ENCODE assay signal across 8 mouse cellular contexts in the genomic region with DNA sequence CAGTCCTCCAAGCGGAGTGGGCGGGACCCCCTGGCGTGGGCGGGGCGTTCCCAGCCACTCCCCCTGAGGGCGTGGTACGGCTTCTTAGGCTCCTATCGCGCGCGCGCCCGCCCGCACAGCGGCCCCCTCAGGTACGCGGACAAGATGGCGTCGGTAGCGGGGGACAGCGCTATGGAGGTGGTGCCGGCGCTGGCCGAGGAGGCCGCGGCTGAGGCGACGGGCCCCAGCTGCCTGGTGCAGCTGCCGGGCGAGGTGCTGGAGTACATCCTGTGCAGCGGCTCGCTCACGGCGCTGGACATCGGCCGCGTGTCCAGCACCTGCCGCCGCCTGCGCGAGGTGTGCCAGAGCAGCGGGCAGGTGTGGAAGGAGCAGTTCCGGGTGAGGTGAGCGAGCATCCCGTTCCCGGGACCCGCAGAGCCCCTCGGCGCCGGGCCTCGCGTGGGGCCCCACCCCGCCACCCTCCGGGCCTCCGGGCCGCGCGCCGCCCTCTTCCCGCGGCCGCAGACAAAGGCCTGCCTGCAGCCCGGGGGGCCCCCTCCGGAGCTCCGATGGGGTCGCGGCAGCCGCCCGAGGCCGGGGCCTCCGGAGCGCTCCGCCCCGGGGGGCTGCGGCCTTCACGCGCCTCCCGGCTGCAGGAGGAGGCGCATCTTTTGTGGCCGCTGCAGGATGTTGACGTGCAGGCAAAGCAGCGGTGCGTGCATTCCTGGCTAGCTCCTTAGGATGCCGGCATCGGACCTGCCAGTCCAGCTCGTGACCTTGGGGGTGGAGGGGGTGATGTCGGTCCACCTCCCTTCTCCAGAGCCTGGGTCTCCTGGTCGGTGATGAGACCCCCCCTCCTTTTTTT. TPM values are rescaled to one million over a fixed set of nuclear protein-coding genes. Genes with fewer than 3 reads are reported as not detected.
A peak's percentile ranks its signal among the peaks of the same experiment; 100 is the strongest.
DNase-seq lines count a peak whose midpoint lies in the region; ATAC-seq and TF ChIP-seq lines count a peak whose summit lies in the region.

A gene (plus strand): TSS at position 74 of the 844 bp plus-strand sequence.

- no peaks in the 10 kb centered on the region for H3K27me3 ChIP-seq in heart, embryonic 11.5 days (ENCODE audit: control insufficient read depth, insufficient read depth, low read length)
- no peaks in the 10 kb centered on the region for H3K27me3 ChIP-seq in kidney, embryonic 16.5 days (ENCODE audit: insufficient read depth, low read length)
- H3K27me3 ChIP-seq in liver, adult 2 months (ENCODE audit: control insufficient read depth, insufficient read depth, low read length): no peaks in the 10 kb centered on the region
- H3K27me3 ChIP-seq in myocyte (ENCODE audit: control insufficient read depth, insufficient read depth, insufficient read length): no peaks in the 10 kb centered on the region
- H3K27me3 ChIP-seq in splenic B cell, adult 2 months (ENCODE audit: control insufficient read depth, insufficient read depth, low read length, poor library complexity, severe bottlenecking): no peaks in the 10 kb centered on the region

- peak within 1 kb of the TSS; percentile 85 for H3K4me2 ChIP-seq in heart, embryonic 11.5 days
- H3K4me2 ChIP-seq in kidney, embryonic 16.5 days (replicated peaks; ENCODE audit: low read depth, low read length): peak within 1 kb of the TSS; percentile 85
- H3K4me2 ChIP-seq in myocyte (ENCODE audit: low read depth): peak within 1 kb of the TSS; percentile 70

- H3K9me3 ChIP-seq in heart, embryonic 11.5 days (replicated peaks; ENCODE audit: control insufficient read depth, low read length): no peaks in the 10 kb centered on the region
- H3K9me3 ChIP-seq in kidney, embryonic 16.5 days (ENCODE audit: low read length): no peaks in the 10 kb centered on the region

- peak within 1 kb of the TSS; percentile 96 for H3K9ac ChIP-seq in heart, embryonic 11.5 days (ENCODE audit: low read depth, low read length)
- peak within 1 kb of the TSS; percentile 95 for H3K9ac ChIP-seq in kidney, embryonic 16.5 days (replicated peaks; ENCODE audit: low read length)
- peak within 1 kb of the TSS; percentile 99 for H3K9ac ChIP-seq in liver, adult 2 months (ENCODE audit: low read depth, low read length)

- H3ac ChIP-seq in myocyte (ENCODE audit: control insufficient read depth, insufficient read length): peak within 1 kb of the TSS; percentile 24

- ATAC-seq in erythroblast, adult 5-6 weeks (replicated peaks; ENCODE audit: low FRiP score, poor library complexity, severe bottlenecking): peak; percentile 95
- peak; percentile 89 for ATAC-seq in heart, embryonic 11.5 days (replicated peaks; ENCODE audit: insufficient number of reproducible peaks, low FRiP score, low TSS enrichment)
- ATAC-seq in kidney, embryonic 16.5 days (ENCODE audit: low FRiP score, low TSS enrichment): peak; percentile 90

- H3K36me3 ChIP-seq in heart, embryonic 11.5 days (ENCODE audit: control insufficient read depth, insufficient read depth, low read length): 0 out of 2 replicates have a peak, but pooled peaks cover 3% of the 10 kb centered on the region
- peaks cover 17% of the 10 kb centered on the region for H3K36me3 ChIP-seq in kidney, embryonic 16.5 days (ENCODE audit: insufficient read depth, low read length)
- peaks cover 11% of the 10 kb centered on the region; the same call in 1 of the 2 replicates for H3K36me3 ChIP-seq in liver, adult 2 months (ENCODE audit: control insufficient read depth, insufficient read depth, low read length)
- H3K36me3 ChIP-seq in myocyte (ENCODE audit: control insufficient read depth, insufficient read depth): peaks cover 3% of the 10 kb centered on the region
- H3K36me3 ChIP-seq in splenic B cell, adult 2 months (ENCODE audit: control insufficient read depth, insufficient read depth, low read length, poor library complexity, severe bottlenecking): peaks cover 3% of the 10 kb centered on the region; the same call in 1 of the 2 replicates

- peak within 1 kb of the TSS; percentile 96 for H3K4me3 ChIP-seq in heart, embryonic 11.5 days (ENCODE audit: low read depth, low read length)
- peak within 1 kb of the TSS; percentile 94 for H3K4me3 ChIP-seq in kidney, embryonic 16.5 days (ENCODE audit: low read length)
- peak within 1 kb of the TSS; percentile 99 for H3K4me3 ChIP-seq in liver, adult 2 months (ENCODE audit: insufficient read depth, low read depth, low read length)
- peak within 1 kb of the TSS; percentile 18 for H3K4me3 ChIP-seq in myocyte

- peaks cover 14% of the 10 kb centered on the region for H3K79me2 ChIP-seq in liver, adult 2 months (ENCODE audit: control insufficient read depth, insufficient read depth, low read length)
- no peaks in the 10 kb centered on the region for H3K79me2 ChIP-seq in myocyte (ENCODE audit: control insufficient read depth, insufficient read depth)

- peaks cover 9% of the 10 kb centered on the region; the same call in 1 of the 2 replicates for H3K4me1 ChIP-seq in heart, embryonic 11.5 days (ENCODE audit: control insufficient read depth, insufficient read depth, low read length)
- peaks cover 21% of the 10 kb centered on the region for H3K4me1 ChIP-seq in kidney, embryonic 16.5 days (ENCODE audit: insufficient read depth, low read length)
- peaks cover 29% of the 10 kb centered on the region for H3K4me1 ChIP-seq in liver, adult 2 months (ENCODE audit: control insufficient read depth, insufficient read depth, low read length)

- TF ChIP-seq POLR2A in liver, adult 2 months (IDR thresholded peaks at IDR 0.05; ENCODE audit: extremely low read depth, insufficient read depth, low read length): peak; percentile 94
- TF ChIP-seq POLR2A in myocyte (IDR thresholded peaks at IDR 0.05; ENCODE audit: insufficient read length, low read depth): peak; percentile 77

- no peak for TF ChIP-seq CTCF in liver, adult 2 months (IDR thresholded peaks at IDR 0.05; ENCODE audit: low read depth, low read length)

- WGBS in heart, embryonic 11.5 days (ENCODE audit: insufficient replicate concordance): under 1% methylated on average over 86 of the region's 88 CpGs
- WGBS in kidney, embryonic 16.5 days: under 1% methylated on average over 86 of the region's 88 CpGs
- whole genome bisulfite sequencing in liver, adult 2 months: under 1% methylated on average over 88 of the region's 88 CpGs

- peak within 1 kb of the TSS; percentile 74 for H3K27ac ChIP-seq in heart, embryonic 11.5 days (ENCODE audit: low read depth, low read length)
- peak within 1 kb of the TSS; percentile 68 for H3K27ac ChIP-seq in kidney, embryonic 16.5 days (ENCODE audit: low read length)
- H3K27ac ChIP-seq in liver, adult 2 months (replicated peaks; ENCODE audit: insufficient read depth, low read depth, low read length): peak within 1 kb of the TSS; percentile 81

- DNase-seq in B cell, adult 2 months: peak; percentile 89 to 90
- DNase-seq in brain, adult 2 months (ENCODE audit: low read depth, low spot score): peak; percentile 98
- peak; percentile 78 for DNase-seq in liver, adult 2 months (ENCODE audit: extremely low read depth, low read depth, low spot score)
- DNase-seq in splenic B cell, adult 2 months (ENCODE audit: low read depth, low spot score): peak; percentile 84

TF ChIP-seq in myocyte, 11 proteins besides CTCF, POLR2A, EP300 and RAD21:
- TF ChIP-seq MYOG (IDR thresholded peaks at IDR 0.05; ENCODE audit: control insufficient read depth in 1 of 3, insufficient read depth in 1 of 3, insufficient read length in 2 of 3, low read depth in 2 of 3): peak in 1 of 3 experiments; percentile 29
- TF ChIP-seq MYOD1 (IDR thresholded peaks at IDR 0.05; ENCODE audit: control insufficient read depth in 1 of 3, insufficient read length in 2 of 3, low read depth in 2 of 3): peak in 1 of 3 experiments; percentile 48
- peak; percentile 34 for TF ChIP-seq POLR2AphosphoS2 (IDR thresholded peaks at IDR 0.05; ENCODE audit: insufficient read length, low read depth)
- TF ChIP-seq CEBPB (IDR thresholded peaks at IDR 0.05; ENCODE audit: insufficient read depth, poor library complexity, severe bottlenecking): no peak
- no peak for TF ChIP-seq E2F4 (IDR thresholded peaks at IDR 0.05; ENCODE audit: insufficient read depth)
- no peak for TF ChIP-seq USF1 (IDR thresholded peaks at IDR 0.05; ENCODE audit: low read depth)
- TF ChIP-seq REST (IDR thresholded peaks at IDR 0.05; ENCODE audit: insufficient read depth, insufficient read length): no peak
- TF ChIP-seq SRF (IDR thresholded peaks at IDR 0.05; ENCODE audit: control insufficient read depth, insufficient read length, low read depth): no peak
TF ChIP-seq in myocyte: peak in this region for 3.

RNA-seq across cellular contexts. Expression of the gene that starts here (rescaled TPM):
- total RNA-seq in erythroblast, adult 5-6 weeks (2015; ENCODE audit: low replicate concordance): 1.7 TPM in 1 of 2 replicates, not detected in the other
- total RNA-seq in erythroblast, adult 5-6 weeks (2017; ENCODE audit: low replicate concordance): 0.98 and 2.0 TPM in 2 replicates
- polyA plus RNA-seq in heart, embryonic 11.5 days (2014; fragmentation: Nextera tagmentation; extraction: Ambion mirVana): 46.2 and 52.8 TPM in 2 replicates
- 85.6 and 87.5 TPM in 2 replicates for polyA plus RNA-seq in kidney, embryonic 16.5 days (2015; fragmentation: Nextera tagmentation; extraction: Ambion mirVana)
- total RNA-seq in liver, adult 2 months (2014; rRNA removed): 55.8 and 83.0 TPM in 2 replicates
- 41.9 and 79.0 TPM in 2 replicates for polyA plus RNA-seq in liver, adult 2 months (2012; rRNA removed)
- polyA plus RNA-seq in myocyte (2012; fragmentation: generic; extraction: Trizol): 9.9 TPM

Comparison
In these comparisons a context has a peak if more than half of its experiments do, and no peak if none do; other contexts are left out.
1. Peak in every context shown above with its lines: DNase-seq, ATAC-seq, H3K4me3 ChIP-seq and H3K27ac ChIP-seq.
2. RNA of the gene that starts here (total RNA-seq): 55.8 to 83.0 TPM in liver, adult 2 months; 0.98 to 2.0 TPM in erythroblast, adult 5-6 weeks; every median in the first group is over 10 times any median in the second.
3. H3K4me3 ChIP-seq: peak in every context shown above with its lines; median percentile 99 in liver, adult 2 months; 96 in heart, embryonic 11.5 days; 94 in kidney, embryonic 16.5 days; 18 in myocyte.